Mouse (Mus musculus): Measurements from ENCODE around the gene Tshr.
"Not testable (repeated sequence)": the region's sequence is repeated elsewhere in the genome, so short reads cannot be mapped to it uniquely, and the experiment has no call there.

Tshr gene

DNA sequence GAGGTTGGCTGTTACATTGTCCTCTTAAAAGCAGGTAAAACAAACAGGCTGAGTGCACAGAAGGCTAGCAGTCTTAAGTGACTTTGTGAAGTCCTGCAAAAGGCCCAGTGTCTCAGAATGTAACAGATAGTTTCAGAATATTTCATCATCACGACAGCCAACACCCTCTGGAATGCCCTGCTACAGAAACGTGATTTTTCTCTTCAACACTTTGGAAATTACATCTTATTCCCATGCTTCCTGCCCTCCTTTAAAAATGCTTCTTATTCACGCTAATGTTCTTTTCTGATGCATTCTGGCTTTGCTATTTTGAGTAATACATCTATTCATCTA, 111.8 kb downstream of the Tshr start:
- DNase-seq (ENCODE audit: low spot score in 2 of 2): no peak

DNA sequence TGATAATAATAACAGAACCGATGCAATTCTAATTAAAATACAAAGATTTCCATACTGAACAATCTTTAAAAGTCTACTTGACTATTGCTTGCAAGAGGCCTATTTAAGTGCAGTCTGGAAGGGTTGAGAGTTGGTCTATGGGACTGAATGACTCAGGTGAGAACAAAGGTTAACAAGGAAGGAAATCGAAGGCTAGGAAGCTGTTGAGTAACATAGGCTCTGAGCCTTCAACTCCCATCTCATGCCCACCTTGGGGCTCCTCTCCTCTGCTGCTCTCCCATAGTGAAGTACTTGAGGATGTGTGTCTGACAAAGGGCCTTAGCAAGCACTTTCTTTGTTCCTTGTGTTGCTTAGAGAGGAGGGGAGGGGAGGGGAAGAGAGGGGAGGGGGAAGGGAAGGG, 116.1 kb downstream of the Tshr start:
- no peak for DNase-seq (ENCODE audit: low spot score in 2 of 2)

DNA sequence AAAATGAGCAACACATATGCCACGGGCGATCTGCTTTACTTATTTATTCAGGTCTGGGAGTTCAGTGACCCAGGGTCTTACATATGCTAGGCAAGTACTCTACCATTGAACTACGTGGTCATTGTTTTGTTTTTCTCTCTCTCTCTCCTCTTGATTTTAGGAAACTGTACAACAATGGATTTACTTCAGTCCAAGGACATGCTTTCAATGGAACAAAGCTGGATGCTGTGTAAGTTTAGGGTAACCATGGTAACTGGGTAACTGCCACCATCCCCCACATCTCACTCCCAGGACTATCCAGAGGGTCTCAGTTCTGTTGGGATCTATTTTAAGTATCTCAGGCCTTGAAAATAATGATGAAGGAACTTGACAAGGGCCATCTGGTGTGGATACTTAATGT, 127.4 kb downstream of the Tshr start:
- DNase-seq (ENCODE audit: low spot score in 2 of 2): no peak

DNA sequence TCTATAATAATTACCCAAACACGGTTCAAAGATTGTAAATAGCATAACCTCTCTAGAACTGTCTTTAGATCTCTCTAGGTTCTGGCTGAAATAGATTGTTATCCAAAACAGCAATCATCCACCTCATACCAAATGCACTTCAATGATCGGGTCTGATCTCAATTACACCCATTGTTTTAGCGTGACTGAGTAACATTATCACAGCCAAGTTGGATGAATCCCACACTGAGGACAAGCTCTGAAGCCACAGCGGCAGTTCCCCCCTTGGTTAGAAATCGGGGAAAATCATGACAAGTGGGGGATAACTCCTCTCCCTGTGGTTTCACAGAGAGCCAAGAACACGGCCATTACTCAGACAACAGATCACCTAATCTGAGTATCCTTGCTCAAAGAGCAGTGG, 129.6 kb downstream of the Tshr start:
- DNase-seq (ENCODE audit: low spot score in 2 of 2): no peak

DNA sequence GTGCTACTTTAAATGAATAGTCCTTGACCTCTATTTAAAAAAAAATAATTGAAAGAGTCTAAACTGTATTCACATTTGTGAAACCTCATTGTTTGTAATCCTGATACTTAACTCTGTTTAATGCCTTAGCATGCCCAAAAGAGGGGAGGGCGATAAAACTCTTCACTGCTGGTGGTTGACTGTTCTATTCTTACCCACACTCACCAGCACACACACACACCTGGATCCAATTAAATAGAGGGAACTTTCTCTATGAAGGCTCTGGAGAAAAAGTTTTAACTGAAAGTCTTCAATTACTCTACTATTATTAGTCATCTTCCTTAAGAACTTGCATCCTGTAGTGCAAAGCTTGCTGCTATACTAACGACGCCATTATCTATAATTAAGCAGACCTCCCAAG, 133.4 kb downstream of the Tshr start:
- no peak for DNase-seq (ENCODE audit: low spot score in 2 of 2)

DNA sequence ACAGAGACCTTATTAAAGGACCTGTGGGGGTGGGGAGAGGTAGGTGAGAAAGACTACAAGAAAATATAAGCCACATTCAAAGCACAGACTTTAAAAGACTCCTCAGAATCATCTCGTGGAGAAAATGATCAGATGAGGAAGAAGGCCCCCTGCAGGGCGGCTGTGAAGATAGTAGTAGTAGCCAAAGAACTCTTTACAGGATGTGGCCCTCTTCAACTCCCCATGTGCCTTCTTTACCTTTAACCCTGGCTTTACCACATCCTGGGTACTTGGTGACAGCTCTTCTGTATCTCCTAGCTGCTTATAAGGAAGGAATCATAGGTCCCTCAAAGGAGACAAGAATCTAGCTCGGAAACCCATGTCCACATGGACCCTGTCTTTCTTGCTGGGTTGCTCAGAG, 139.3 kb downstream of the Tshr start:
- DNase-seq (ENCODE audit: low spot score in 2 of 2): no peak

DNA sequence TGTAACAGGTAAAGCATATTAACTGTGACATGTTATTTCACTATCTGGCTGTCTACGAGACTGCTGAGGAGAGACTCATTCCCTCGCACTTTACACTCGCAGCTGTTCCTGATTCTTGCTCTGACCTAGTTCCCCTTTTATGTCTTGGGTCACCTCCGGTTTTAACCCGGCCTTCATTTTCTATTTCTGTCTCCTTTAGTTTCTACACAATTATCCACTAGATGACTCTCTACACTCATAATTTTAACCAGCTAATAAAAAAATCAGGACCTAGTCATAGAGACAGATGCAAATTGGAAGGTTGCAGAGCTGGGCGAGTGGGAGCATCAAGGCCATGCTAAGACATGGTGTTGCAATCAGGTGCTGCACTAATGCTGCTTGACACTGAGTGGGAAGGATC, 150.2 kb downstream of the Tshr start:
- no peak for DNase-seq (ENCODE audit: low spot score in 2 of 2)

DNA sequence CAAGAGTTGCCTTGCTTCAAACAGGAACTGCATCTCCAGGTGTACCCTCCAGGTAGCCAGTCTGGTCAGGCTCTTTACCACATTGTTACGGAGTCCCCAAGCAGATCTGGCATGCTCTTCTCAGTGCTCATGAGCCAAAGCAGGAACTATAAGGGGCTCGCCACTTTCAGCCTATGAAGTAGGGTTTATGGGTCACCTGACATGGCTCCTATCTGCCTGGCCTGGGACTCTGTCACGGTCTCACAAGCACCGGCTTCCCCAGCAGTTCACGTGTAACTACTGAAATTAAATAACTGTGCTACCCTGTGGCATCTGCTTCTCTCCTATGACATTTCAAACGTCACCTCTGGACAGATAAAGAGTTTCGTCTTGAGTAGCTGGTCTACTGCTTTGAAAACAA, 155.8 kb downstream of the Tshr start:
- no peak for DNase-seq (ENCODE audit: low spot score in 2 of 2)

DNA sequence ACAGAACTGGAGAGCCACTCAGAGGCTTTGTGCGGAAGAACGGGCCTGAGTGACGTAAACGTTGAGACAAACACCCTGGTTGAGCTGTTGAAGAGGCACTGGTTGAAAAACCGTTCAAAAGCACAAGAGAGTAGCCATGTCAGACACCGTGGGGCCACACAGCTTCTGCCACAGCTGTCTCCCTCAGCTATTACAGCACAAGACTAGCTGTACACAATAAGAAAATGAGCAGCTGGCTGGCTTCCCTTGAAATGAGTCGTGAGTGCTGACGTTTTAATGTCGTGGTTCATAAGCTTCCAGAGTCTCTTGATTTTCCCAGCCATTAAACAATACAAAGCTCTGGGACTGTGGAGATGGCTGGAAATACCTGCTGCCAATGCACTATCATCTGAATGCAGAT, 165.1 kb downstream of the Tshr start:
- no peak for DNase-seq (ENCODE audit: low spot score in 2 of 2)

DNA sequence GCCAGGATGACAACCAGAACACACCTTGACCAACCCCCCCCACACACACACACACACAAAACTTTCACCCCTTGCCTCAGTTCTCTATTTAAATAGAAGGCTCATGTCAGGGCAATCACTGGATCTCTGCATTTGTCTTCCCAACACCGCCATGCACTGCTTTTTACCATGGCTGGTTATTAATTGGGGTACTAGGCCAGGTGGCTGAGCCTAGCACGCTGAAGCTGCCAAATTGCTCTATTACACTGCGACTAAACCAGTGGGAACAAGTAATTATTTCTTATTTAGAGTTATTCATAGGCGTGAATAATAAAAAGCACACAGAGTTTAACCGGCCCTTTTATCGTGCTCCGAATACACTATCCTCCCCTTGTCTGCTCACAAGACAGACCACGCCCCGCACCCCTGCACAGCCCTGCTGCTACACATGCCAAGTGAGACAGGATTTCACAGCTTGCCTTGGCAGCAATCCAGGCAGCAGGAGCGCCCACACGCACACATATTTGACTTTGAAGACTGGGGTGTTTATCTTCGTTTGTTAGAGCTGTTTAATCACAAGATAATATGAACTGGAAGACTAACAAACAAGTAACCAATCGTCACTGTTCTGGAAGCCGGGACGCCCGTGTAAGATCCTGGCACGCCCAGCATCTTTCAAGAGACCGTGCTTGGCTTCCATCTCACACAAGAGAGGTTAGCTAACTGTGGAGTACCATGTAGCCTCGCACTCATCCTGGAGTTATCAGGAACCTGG, 167.6 kb downstream of the Tshr start:
- DNase-seq (ENCODE audit: low spot score in 2 of 2): peak; percentile 34 to 60

DNA sequence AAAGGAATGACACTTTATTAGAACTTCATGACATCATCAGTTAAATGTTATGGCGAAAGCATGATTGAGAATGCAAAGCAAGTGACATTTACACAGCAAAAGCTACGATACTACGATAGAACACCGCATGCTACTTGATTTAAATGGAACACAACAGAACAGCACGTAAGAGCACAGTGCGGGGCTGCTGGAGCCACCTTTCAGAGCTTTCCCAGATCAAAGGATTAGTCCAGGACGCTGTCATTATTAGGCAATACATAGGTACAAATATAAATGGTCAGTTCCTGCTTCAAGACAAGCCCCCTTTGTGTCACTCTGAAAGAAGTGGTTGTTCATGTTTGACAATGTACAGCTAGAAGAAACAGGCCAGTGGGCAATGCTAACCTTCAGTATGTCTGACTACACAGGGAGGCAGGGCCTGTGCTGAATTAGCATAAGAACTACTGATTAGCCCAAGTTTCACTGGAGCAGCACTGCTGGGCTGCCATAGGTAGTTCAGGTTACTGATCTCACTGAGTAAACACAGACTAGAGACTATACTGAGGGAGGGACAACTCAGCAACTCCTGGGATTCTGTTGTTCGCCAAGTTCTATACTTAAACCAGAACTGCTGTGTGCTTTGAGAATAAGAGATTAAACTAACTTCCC, 173.1 kb downstream of the Tshr start:
- DNase-seq (ENCODE audit: low spot score in 2 of 2): not testable (repeated sequence)

DNA sequence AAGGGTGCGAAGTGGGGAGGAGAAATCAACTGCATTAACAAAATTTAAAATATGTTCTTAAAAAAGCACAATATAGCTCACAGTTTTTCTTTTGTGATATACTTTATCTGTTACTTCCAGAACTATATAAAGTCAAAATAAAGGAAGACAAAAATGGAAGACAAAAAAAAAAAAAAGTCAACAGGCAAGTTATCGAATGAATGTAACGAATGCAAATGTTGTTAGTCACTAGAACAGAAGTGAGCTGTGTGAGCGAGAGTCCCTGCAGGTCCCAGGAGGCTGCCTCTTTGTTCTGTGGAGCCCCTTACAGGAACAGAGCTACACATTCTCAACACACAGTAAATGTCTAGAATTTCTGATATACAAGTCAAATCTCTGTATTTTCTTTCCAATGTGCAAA, 173.8 kb downstream of the Tshr start:
- not testable (repeated sequence) for DNase-seq (ENCODE audit: low spot score in 2 of 2)

DNA sequence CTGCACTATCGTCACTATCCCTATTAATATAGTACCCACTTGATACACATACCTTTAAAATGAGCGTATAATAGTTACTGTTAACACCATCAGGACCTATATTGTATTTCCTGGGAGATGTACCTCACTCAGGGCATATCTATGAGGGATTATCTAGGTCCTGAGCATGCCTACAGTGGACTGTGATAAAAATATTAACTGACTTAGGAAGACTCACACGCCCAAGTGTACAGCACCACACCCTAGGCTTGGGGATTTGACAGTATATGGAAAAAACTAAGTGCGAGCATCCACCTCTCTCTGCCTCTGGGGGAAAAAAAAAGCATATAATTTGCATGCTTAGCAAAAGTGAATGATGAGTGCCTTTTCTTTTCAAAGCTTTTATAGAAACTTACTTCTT, 182.8 kb downstream of the Tshr start:
- DNase-seq (ENCODE audit: low spot score in 2 of 2): no peak

DNA sequence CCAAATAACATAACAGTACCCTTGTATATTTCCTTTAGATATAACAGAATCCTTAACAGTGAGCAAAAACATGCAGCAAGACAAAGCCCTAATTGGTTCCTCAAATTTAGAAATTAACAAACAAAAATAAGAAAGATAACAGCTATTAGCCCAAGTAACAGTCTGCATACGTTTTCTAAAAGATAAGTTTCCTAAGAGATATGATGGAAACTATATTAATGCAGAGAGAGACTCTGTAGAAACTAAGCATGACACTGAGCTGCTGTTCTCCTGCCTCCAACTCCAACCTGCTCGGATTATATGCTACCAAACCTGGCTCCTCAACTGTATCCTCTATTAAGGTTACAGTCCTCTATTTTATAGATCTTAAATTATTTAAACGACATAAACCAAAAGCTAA, 184.9 kb downstream of the Tshr start:
- DNase-seq (ENCODE audit: low spot score in 2 of 2): no peak

DNA sequence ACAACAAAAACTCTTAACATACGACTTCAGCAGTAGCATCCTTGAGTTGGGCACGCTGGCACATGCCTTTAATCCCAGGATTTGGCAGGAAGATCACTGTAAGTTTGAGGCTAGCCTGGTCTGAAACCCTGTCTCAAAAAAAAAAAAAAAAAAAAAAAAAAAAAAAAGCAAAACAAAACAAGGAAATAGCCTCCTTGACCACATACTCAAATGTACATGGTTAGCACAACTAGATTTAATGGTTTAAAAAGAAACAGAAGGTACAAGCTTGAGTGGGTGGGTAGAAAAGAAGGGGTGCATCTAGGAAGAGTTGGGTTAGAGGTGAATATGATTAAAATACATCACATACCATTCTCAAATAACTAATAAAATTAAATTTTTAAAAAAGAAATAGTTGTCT, 187.3 kb downstream of the Tshr start:
- DNase-seq (ENCODE audit: low spot score in 2 of 2): no peak

DNA sequence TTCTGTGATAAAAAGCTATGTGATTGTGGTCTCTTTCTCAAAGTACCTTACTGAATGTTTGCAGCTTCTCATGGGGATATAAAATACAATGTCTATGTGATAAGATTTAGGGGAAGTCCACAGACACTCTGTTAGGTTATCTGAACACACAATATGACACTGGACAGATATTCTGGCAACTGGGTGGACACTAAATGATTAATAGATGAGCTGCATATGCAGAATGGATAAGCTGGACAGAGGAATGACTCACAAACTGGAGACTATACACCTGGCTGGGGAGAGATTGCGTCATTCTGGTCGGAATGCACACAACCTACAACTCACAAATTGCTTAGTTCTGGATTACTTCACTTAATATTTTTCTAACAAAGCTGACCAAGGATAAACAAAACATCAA, 195.3 kb downstream of the Tshr start:
- no peak for DNase-seq (ENCODE audit: low spot score in 2 of 2)

DNA sequence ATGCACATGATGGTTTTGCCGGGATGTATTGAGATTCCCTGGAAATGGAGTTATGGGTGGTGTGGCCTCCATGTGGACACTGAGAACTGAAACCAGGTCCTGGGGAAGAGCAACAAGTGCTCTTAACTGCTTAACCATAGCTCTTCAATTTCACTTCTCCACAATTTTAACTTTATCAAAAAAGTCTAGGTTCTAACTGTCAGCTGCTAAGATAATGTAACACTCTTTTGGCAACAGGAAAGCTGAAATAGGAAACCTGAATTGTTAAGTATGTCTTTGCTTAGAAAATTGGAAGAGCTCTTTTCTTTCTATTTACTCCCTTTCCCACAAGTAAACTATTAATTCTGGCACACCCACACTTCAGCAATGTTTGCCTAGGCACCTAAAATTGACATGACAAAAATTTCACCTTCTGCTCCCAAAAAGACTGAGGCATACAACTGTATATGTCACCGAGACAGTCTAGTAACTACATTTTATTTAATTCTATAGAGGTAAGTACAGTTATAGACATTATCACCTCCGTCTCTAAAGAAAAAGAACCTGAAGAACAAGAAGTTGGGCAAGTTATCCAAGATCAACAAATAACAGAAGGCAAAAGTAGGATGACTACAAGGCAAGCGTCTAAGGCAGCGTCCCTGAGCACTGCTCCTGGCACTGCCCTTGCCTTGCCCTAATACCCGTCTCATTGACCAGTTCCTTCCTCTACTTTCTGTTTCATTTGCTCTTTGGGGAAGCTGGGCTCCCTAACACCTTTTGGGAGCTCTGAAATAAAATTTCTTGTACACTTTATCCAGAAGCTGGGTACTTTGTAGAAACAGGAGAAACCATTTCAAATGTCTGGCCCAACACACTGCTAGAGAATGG, 197.1 kb downstream of the Tshr start:
- no peak for DNase-seq (ENCODE audit: low spot score in 2 of 2)

DNA sequence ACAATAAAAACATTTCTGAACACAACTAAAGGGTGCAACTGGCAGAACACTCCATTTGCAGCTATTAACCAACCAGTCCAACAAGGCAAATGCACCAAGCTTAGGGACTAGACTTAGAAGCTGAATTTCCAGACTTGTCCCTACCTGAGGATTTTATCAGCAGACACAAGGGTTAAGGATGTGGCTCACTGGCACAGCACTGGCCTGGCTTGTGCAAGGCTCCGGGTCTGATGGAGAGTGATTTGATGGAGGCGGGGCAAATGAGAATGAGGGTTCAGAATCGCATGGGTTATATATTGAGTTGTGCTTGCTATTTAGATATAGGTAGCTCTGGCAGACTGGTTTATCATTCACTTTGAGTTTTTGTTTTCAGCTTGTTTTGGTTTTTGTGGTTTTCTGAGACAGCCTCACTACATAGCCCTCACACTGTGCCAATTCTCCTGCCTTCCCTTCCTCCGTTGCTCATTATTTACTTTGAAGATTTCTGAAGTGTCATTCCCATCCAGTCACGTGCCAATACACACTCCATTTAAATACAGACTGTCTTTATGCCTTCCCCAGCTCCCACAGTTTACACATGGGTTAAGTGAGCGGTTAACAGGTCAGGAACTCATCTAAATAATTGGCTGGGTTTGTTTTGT, 198.1 kb downstream of the Tshr start:
- no peak for DNase-seq (ENCODE audit: low spot score in 2 of 2)

DNA sequence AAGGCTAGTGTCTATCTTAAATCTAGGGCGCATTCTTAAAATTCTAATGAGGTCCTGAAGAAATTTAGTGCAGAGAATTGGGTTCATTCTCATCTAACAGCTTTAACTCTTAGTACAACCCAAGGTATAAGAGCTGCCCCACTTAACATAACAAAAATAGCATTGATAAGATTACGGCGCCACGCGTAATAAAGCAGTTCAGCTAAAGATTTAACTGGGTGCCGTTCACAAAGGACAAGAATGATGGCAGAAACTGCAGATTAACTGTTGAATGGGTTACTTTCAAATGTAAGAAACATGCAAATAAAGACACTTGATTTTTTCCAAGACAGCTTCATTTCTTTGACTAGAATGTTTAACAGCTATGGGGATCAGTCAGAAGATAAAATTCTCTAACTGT, 199.0 kb downstream of the Tshr start:
- no peak for DNase-seq (ENCODE audit: low spot score in 2 of 2)

DNA sequence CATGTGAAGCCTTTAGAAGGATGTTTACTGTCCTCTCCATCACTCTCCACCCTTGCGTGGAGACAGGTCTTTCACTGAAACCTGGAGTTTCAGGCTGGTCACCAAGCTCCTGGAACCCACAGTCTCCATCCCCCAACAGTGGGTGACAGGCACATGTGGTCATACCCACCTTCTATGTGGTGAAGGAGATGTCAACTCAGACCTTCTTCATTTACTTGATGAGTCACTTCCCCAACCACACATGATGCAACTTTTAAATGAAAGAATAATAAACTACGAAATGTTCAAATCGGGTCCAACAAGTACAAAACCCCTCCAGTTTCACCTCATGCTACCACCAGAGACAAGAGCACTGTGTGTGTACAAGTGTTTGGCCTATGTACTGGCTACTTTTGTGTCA, 200.8 kb downstream of the Tshr start:
- DNase-seq (ENCODE audit: low spot score in 2 of 2): no peak

DNA sequence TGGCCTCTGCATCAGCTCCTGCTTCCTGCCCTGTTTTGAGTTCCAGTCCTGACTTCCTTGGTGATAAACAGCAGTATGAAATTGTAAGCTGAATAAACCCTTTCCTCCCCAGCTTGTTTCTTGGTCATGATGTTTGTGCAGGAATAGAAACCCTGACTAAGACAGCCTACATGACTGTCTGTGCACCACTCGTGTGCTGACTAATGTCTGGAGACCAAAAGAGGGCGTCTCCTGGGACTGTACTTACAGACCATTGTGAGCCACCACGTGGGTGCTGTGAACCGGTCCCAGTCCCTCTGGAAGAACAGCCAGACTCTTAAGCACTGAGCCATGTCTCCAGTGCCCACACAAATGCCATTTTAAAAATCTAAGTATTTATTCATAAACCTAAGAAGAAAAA, 201.5 kb downstream of the Tshr start:
- DNase-seq (ENCODE audit: low spot score in 2 of 2): not testable (repeated sequence)

DNA sequence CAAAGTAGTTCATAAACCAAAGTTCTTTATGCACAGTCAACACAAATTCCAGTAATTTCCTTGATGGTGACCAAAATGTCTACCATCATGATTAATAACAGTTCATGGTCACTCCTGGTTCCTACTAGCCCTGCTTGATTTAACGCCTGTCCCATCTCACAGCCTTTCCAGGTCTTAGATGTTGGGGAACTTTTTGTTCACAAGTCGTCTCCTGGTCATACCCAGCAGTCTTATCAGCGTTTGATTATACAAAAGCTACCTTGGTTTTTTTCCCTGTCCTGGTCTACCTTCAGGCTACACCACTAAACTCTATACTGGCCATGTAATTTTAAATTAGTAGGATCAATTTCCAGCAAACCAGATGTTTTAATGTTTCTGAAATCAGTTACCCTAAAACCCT, 202.7 kb downstream of the Tshr start:
- no peak for DNase-seq (ENCODE audit: low spot score in 2 of 2)
